Mouse (Mus musculus) neural tube, embryonic 13.5 days (tissue): Measurements from ENCODE around the gene Slc35g3. TPM values are rescaled to one million over a fixed set of nuclear protein-coding genes. Genes with fewer than 3 reads are reported as not detected.
A peak's percentile ranks its signal among the peaks of the same experiment; 100 is the strongest.

ENCODE experiments used
- ATAC-seq: fragments of 200-750 bp; cut with Nextera tagmentation; 2 replicates; pipeline ENCODE4 v1.8.0; 2017; ENCODE audit warnings: low read depth, mild to moderate bottlenecking, moderate TSS enrichment, moderate library complexity
- H3K27ac ChIP-seq: fragments of 300-500 bp; sonication (generic); replicated peaks from 2 replicates; pipeline ENCODE4 v1.5.1; 2015; ENCODE audit warnings: moderate library complexity, mild to moderate bottlenecking, inconsistent platforms
- H3K27me3 ChIP-seq: fragments of 300-500 bp; sonication (generic); 2 replicates; pipeline ENCODE4 v1.6.1; 2015; ENCODE audit warnings: mild to moderate bottlenecking, inconsistent platforms
- H3K36me3 ChIP-seq: fragments of 300-500 bp; sonication (generic); 2 replicates; pipeline ENCODE4 v1.6.1; 2015; ENCODE audit warnings: mild to moderate bottlenecking, inconsistent platforms
- H3K4me1 ChIP-seq: fragments of 300-500 bp; sonication (generic); replicated peaks from 2 replicates; pipeline ENCODE4 v1.6.1; 2015; ENCODE audit warnings: inconsistent platforms
- H3K4me2 ChIP-seq: fragments of 300-500 bp; sonication (generic); 2 replicates; pipeline ENCODE4 v1.6.1; 2015; ENCODE audit warnings: inconsistent platforms, mild to moderate bottlenecking, moderate library complexity
- H3K4me3 ChIP-seq: fragments of 300-500 bp; sonication (generic); 2 replicates; pipeline ENCODE4 v1.5.1; 2015; ENCODE audit warnings: mild to moderate bottlenecking, inconsistent platforms
- H3K9ac ChIP-seq: fragments of 300-500 bp; sonication (generic); 2 replicates; pipeline ENCODE4 v1.6.1; 2015; ENCODE audit warnings: moderate library complexity, mild to moderate bottlenecking, inconsistent platforms
- H3K9me3 ChIP-seq: fragments of 300-500 bp; sonication (generic); 2 replicates; pipeline ENCODE4 v1.6.1; 2016; ENCODE audit warnings: inconsistent platforms
- WGBS: fragments of 180-500 bp; shearing (Covaris S2); methylation state at CpG from one replicate; pipeline ENCODE4 v1.1.7; 2015; 5-methylcytosine and 5-hydroxymethylcytosine counted together
- polyA plus RNA-seq: library from polyadenylated mRNA; unstranded; fragments of >200 nt; fragmentation: Nextera tagmentation; extraction: Ambion mirVana; gene quantifications from 2 replicates; pipeline ENCODE4 v1.2.1, GENCODE M21; 2015

The Slc35g3 gene
- polyA plus RNA-seq, 1 experiment from 2014 or later: 0.13 TPM

GRCm38 (mm10) chr11:69781828-69782227, 20.1 kb upstream of the Slc35g3 start:
- no peak for ATAC-seq
- Histone ChIP-seq H3K36me3 (peaks cover 22% of the 10 kb centered on the region), H3K4me1 (no peaks in the 10 kb centered on the region; the same call in 1 of the 2 replicates), H3K9ac (no peak overlapping the region), H3K27ac (no peak overlapping the region), H3K9me3 (no peaks in the 10 kb centered on the region), H3K4me2 (no peak overlapping the region), H3K4me3 (no peak overlapping the region), H3K27me3 (peaks cover 18% of the 10 kb centered on the region)
- WGBS: 22% methylated on average over 4 of the region's 4 CpGs

GRCm38 (mm10) chr11:69778985-69779384, 17.2 kb upstream of the Slc35g3 start:
- WGBS: 52% methylated on average over 7 of the region's 7 CpGs
- Histone ChIP-seq H3K36me3 (peaks cover 39% of the 10 kb centered on the region), H3K27me3 (peaks cover 21% of the 10 kb centered on the region), H3K9me3 (no peaks in the 10 kb centered on the region), H3K4me3 (no peak overlapping the region), H3K27ac (no peak overlapping the region), H3K9ac (no peak overlapping the region), H3K4me2 (no peak overlapping the region), H3K4me1 (no peaks in the 10 kb centered on the region; the same call in 1 of the 2 replicates)
- no peak for ATAC-seq

- H3K36me3 ChIP-seq: peaks cover 39% of the 10 kb centered on the region
- H3K9me3 ChIP-seq: no peaks in the 10 kb centered on the region
- H3K27me3 ChIP-seq: peaks cover 21% of the 10 kb centered on the region
- no peak overlapping the region for H3K4me3 ChIP-seq
- no peak overlapping the region for H3K27ac ChIP-seq
- no peak for ATAC-seq
- no peaks in the 10 kb centered on the region; the same call in 1 of the 2 replicates for H3K4me1 ChIP-seq
- H3K4me2 ChIP-seq: no peak overlapping the region
- 71% methylated on average over 23 of the region's 23 CpGs for WGBS
- no peak overlapping the region for H3K9ac ChIP-seq
Measured at GRCm38 (mm10) chr11:69778258-69778982, 16.7 kb upstream of the Slc35g3 start.

GRCm38 (mm10) chr11:69777504-69778257, 15.9 kb upstream of the Slc35g3 start:
- H3K36me3 ChIP-seq: peaks cover 44% of the 10 kb centered on the region
- H3K9me3 ChIP-seq: no peaks in the 10 kb centered on the region
- 57% methylated on average over 26 of the region's 26 CpGs for WGBS
- no peak for ATAC-seq
- no peaks in the 10 kb centered on the region; the same call in 1 of the 2 replicates for H3K4me1 ChIP-seq
- H3K27ac ChIP-seq: no peak overlapping the region
- H3K4me2 ChIP-seq: no peak overlapping the region
- H3K4me3 ChIP-seq: no peak overlapping the region
- peaks cover 21% of the 10 kb centered on the region for H3K27me3 ChIP-seq
- H3K9ac ChIP-seq: no peak overlapping the region

GRCm38 (mm10) chr11:69776488-69776887, 14.7 kb upstream of the Slc35g3 start:
- Histone ChIP-seq H3K27ac (no peak overlapping the region), H3K36me3 (peaks cover 44% of the 10 kb centered on the region), H3K9ac (no peak overlapping the region), H3K27me3 (peaks cover 21% of the 10 kb centered on the region), H3K9me3 (no peaks in the 10 kb centered on the region), H3K4me3 (no peak overlapping the region), H3K4me2 (no peak overlapping the region), H3K4me1 (no peaks in the 10 kb centered on the region; the same call in 1 of the 2 replicates)
- 82% methylated on average over 20 of the region's 20 CpGs for WGBS
- no peak for ATAC-seq

GRCm38 (mm10) chr11:69775716-69776115, 13.9 kb upstream of the Slc35g3 start:
- H3K4me3 ChIP-seq: no peak overlapping the region
- H3K9me3 ChIP-seq: no peaks in the 10 kb centered on the region
- no peak overlapping the region for H3K9ac ChIP-seq
- H3K27me3 ChIP-seq: peaks cover 21% of the 10 kb centered on the region
- H3K36me3 ChIP-seq: peaks cover 44% of the 10 kb centered on the region
- 54% methylated on average over 10 of the region's 10 CpGs for WGBS
- no peak for ATAC-seq
- H3K4me2 ChIP-seq: no peak overlapping the region
- no peak overlapping the region for H3K27ac ChIP-seq
- H3K4me1 ChIP-seq: no peaks in the 10 kb centered on the region

- Histone ChIP-seq H3K27ac (no peak overlapping the region), H3K36me3 (peaks cover 44% of the 10 kb centered on the region), H3K27me3 (peaks cover 21% of the 10 kb centered on the region), H3K4me1 (peaks cover under 1% of the 10 kb centered on the region), H3K4me2 (no peak overlapping the region), H3K4me3 (no peak overlapping the region), H3K9me3 (no peaks in the 10 kb centered on the region), H3K9ac (no peak overlapping the region)
- WGBS: 65% methylated on average over 5 of the region's 5 CpGs
- no peak for ATAC-seq
Measured at GRCm38 (mm10) chr11:69774961-69775360, 13.2 kb upstream of the Slc35g3 start.

GRCm38 (mm10) chr11:69767625-69767909, 5.8 kb upstream of the Slc35g3 start:
- Histone ChIP-seq H3K4me2 (peak overlapping the region; percentile 60), H3K27ac (no peak overlapping the region), H3K36me3 (no peaks in the 10 kb centered on the region), H3K9ac (peak overlapping the region; percentile 98), H3K27me3 (no peaks in the 10 kb centered on the region), H3K4me1 (peaks cover 32% of the 10 kb centered on the region), H3K4me3 (0 out of 2 replicates have a peak overlapping the region, but pooled peaks have one; percentile 87), H3K9me3 (no peaks in the 10 kb centered on the region)
- WGBS: 72% methylated on average over 4 of the region's 4 CpGs
- no peak for ATAC-seq

- Histone ChIP-seq H3K27me3 (no peaks in the 10 kb centered on the region), H3K4me1 (peaks cover 32% of the 10 kb centered on the region), H3K4me3 (peak overlapping the region; percentile 87), H3K36me3 (no peaks in the 10 kb centered on the region), H3K9me3 (no peaks in the 10 kb centered on the region), H3K9ac (peak overlapping the region; percentile 98), H3K4me2 (peak overlapping the region; percentile 60), H3K27ac (no peak overlapping the region)
- 68% methylated on average over 13 of the region's 13 CpGs for WGBS
- ATAC-seq: 0 out of 2 replicates have a peak, but pooled peaks have one; percentile 2
Measured at GRCm38 (mm10) chr11:69766872-69767624, 5.3 kb upstream of the Slc35g3 start.

GRCm38 (mm10) chr11:69766126-69766609, 4.4 kb upstream of the Slc35g3 start:
- Histone ChIP-seq H3K9ac (peak overlapping the region; percentile 98), H3K36me3 (no peaks in the 10 kb centered on the region), H3K27ac (peak overlapping the region; percentile 91), H3K9me3 (no peaks in the 10 kb centered on the region), H3K4me2 (peak overlapping the region; percentile 60), H3K4me3 (peak overlapping the region; percentile 87), H3K27me3 (no peaks in the 10 kb centered on the region), H3K4me1 (peaks cover 32% of the 10 kb centered on the region)
- peak; percentile 80 for ATAC-seq
- WGBS: under 1% methylated on average over 33 of the region's 37 CpGs

- Histone ChIP-seq H3K4me2 (peak within 1 kb of the TSS; percentile 60), H3K27ac (peak within 1 kb of the TSS; percentile 91), H3K4me3 (peak within 1 kb of the TSS; percentile 87), H3K4me1 (peaks cover 39% of the 10 kb centered on the region), H3K27me3 (no peaks in the 10 kb centered on the region), H3K36me3 (no peaks in the 10 kb centered on the region), H3K9me3 (no peaks in the 10 kb centered on the region), H3K9ac (peak within 1 kb of the TSS; percentile 98)
- peak; percentile 70 for ATAC-seq
- WGBS: 20% methylated on average over 41 of the region's 55 CpGs
Measured at GRCm38 (mm10) chr11:69765221-69766125, 3.7 kb upstream of the Slc35g3 start, which contains the start of gene Zbtb4. Gene Zbtb4 (plus strand): TSS chr11:69765912.
